Mouse (Mus musculus): ENCODE results near the gene Trnau1ap. TPM values are rescaled to one million over a fixed set of nuclear protein-coding genes. Genes with fewer than 3 reads are reported as not detected.

Trnau1ap gene
- total RNA-seq, 2 experiments from 2014 or later = 22.4 to 24.9 TPM

GRCm38 (mm10) chr4:132262358-132262616, 67.1 kb downstream of the Trnau1ap start:
- Histone ChIP-seq H3K4me3 (no peak overlapping the region), H3K27ac (no peak overlapping the region)
- intact Hi-C loops (cut with DNase I) = loop anchor here (5.0 kb wide), 1 partner anchor 390 kb away; the partner anchor contains the start of gene Srsf4
- no peak for TF ChIP-seq CTCF (IDR thresholded peaks at IDR 0.05)
- DNase-seq (ENCODE audit: extremely low spot score in 1 of 2, low spot score in 2 of 2) = no peak

Other genes starting within 250 kb of the Trnau1ap start
- gene Oprd1, start 185.1 kb downstream of the Trnau1ap start, total RNA-seq (2021) = 10 to 100 TPM; 17.9 to 21.1 TPM
- 10 to 100 TPM; 41.4 to 44.3 TPM for gene Ythdf2, start 117.2 kb downstream of the Trnau1ap start, total RNA-seq (2021)
- gene Gmeb1, start 67.9 kb downstream of the Trnau1ap start, total RNA-seq (2021) = 10 to 100 TPM; 22.1 to 26.1 TPM
- gene Taf12, start 55.2 kb downstream of the Trnau1ap start, total RNA-seq (2021) = 10 to 100 TPM; 22.1 to 24.4 TPM
- gene Rab42, start 26.2 kb downstream of the Trnau1ap start, total RNA-seq (2021) = 1 to 10 TPM; 1.6 to 2.6 TPM
- 10 to 100 TPM; 13.0 to 14.3 TPM for gene Rcc1, start 24.1 kb upstream of the Trnau1ap start, total RNA-seq (2021)
- 1 to 10 TPM; 9.1 to 9.8 TPM for gene Phactr4, start 93.0 kb upstream of the Trnau1ap start, total RNA-seq (2021)
- 10 to 100 TPM in 1 of 2 experiments, 1 to 10 TPM in 1; 8.8 to 10.1 TPM for gene Med18, start 134.4 kb upstream of the Trnau1ap start, total RNA-seq (2021)
- gene Sesn2, start 181.0 kb upstream of the Trnau1ap start, total RNA-seq (2021) = 10 to 100 TPM; 10.4 to 10.7 TPM
- 100 to 1,000 TPM; 430 to 458 TPM for gene Atpif1, start 204.1 kb upstream of the Trnau1ap start, total RNA-seq (2021)
- gene Dnajc8, start 206.0 kb upstream of the Trnau1ap start, total RNA-seq (2021) = 10 to 100 TPM; 91.4 to 92.9 TPM
- 1 to 10 TPM in 1 of 2 experiments, under 1 TPM in 1; 1.00 to 1.2 TPM for gene Ptafr, start 234.5 kb upstream of the Trnau1ap start, total RNA-seq (2021)

Data from left cerebral cortex, adult 2 months (tissue).